8 mouse cellular contexts compared by ENCODE assay signal in the genomic region with DNA sequence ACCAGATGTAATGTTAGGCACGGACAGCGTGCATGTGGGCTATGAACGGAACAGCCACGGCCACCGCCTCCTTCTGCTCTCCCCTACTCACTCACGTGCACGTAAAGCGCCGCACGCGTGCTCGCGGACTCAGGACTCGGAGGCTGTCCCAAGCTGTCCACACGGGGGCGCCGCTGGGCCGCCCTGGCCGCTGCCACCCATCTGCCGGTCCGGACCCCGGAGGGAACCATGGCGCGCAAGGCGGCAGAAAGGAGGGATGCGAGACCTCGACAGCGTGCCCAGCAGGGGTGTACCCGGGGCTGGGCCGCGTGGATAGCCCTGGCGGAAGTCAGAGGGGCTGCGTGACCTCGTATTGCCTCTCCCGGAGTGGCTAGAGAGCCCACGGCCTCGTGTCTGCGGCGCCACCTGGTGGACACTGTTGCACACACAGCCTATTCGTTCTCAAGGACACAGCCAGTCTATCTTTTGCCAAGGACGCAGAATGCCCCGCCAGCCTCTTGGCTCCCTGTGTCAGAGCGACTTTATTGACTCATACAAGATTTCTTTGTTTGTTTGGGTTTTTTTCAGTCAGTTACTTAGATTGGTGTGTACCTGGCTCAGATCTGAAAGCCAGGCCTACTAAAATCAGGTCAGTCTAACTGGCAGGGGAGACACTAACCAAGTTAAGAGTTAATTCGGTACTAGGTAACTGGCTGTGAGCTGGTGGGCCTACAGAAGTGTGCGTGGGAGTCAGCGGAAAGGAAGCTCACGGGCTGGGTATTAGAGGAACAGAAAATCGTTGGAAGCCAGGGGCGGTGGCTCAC. TPM values are rescaled to one million over a fixed set of nuclear protein-coding genes. Genes with fewer than 3 reads are reported as not detected.
DNase-seq lines count a peak whose midpoint lies in the region; ATAC-seq and TF ChIP-seq lines count a peak whose summit lies in the region.

A gene (minus strand): TSS at position 368 of the 803 bp plus-strand sequence.

- H3K4me1 ChIP-seq in brown adipose tissue, adult 24 weeks (ENCODE audit: control insufficient read depth, insufficient read depth, insufficient read length, low read length), result no peaks in the 10 kb centered on the region; the same call in 1 of the 2 replicates
- peaks cover 16% of the 10 kb centered on the region for H3K4me1 ChIP-seq in heart, embryonic 15.5 days (replicated peaks)
- H3K4me1 ChIP-seq in liver, embryonic 14.5 days (replicated peaks; ENCODE audit: control insufficient read depth in 2 of 2, insufficient read depth in 2 of 2, low read length in 1 of 2), result peaks cover 0 to 4% of the 10 kb centered on the region in 2 experiments; a peak in 2 of 4 replicates
- peaks cover 6% of the 10 kb centered on the region for H3K4me1 ChIP-seq in neural tube, embryonic 11.5 days (ENCODE audit: control insufficient read depth, insufficient read depth, low read length)
- peaks cover 5% of the 10 kb centered on the region for H3K4me1 ChIP-seq in stomach, postnatal 0 days (replicated peaks; ENCODE audit: control insufficient read depth, insufficient read depth)

- peak within 1 kb of the TSS; percentile 89 for H3K27ac ChIP-seq in brown adipose tissue, adult 24 weeks (replicated peaks; ENCODE audit: low read depth, low read length)
- H3K27ac ChIP-seq in heart, embryonic 15.5 days, result peak within 1 kb of the TSS; percentile 88
- no peak within 1 kb of the TSS for H3K27ac ChIP-seq in liver, embryonic 14.5 days
- H3K27ac ChIP-seq in neural tube, embryonic 11.5 days (ENCODE audit: low read depth, low read length), result peak within 1 kb of the TSS; percentile 73
- peak within 1 kb of the TSS; percentile 90 for H3K27ac ChIP-seq in stomach, postnatal 0 days (replicated peaks)

- no peaks in the 10 kb centered on the region for H3K9me3 ChIP-seq in heart, embryonic 15.5 days (replicated peaks)
- no peaks in the 10 kb centered on the region for H3K9me3 ChIP-seq in liver, embryonic 14.5 days (ENCODE audit: control insufficient read depth, low read length)
- no peaks in the 10 kb centered on the region for H3K9me3 ChIP-seq in neural tube, embryonic 11.5 days (ENCODE audit: control insufficient read depth, low read length)
- H3K9me3 ChIP-seq in stomach, postnatal 0 days (ENCODE audit: control insufficient read depth, low read length), result no peaks in the 10 kb centered on the region

- peak; percentile 96 for DNase-seq in CD4-positive, CD25-positive, alpha-beta regulatory T cell, adult 2 months (ENCODE audit: low read depth, low spot score)
- peak; percentile 95 for DNase-seq in fibroblast of lung, adult 2 months (ENCODE audit: low read depth)
- DNase-seq in kidney, postnatal 25 days, result peak; percentile 95 to 97
- peak; percentile 62 to 75 (median 68) for DNase-seq in liver, embryonic 14.5 days (ENCODE audit: low read depth in 3 of 3, low spot score in 3 of 3)
- DNase-seq in neural tube, embryonic 11.5 days (ENCODE audit: low spot score), result peak; percentile 95
- peak; percentile 95 for DNase-seq in stomach, postnatal 0 days (ENCODE audit: low spot score)

- peak within 1 kb of the TSS; percentile 66 for H3K9ac ChIP-seq in heart, embryonic 15.5 days
- H3K9ac ChIP-seq in liver, embryonic 14.5 days (replicated peaks), result peak within 1 kb of the TSS; percentile 36
- peak within 1 kb of the TSS; percentile 70 for H3K9ac ChIP-seq in neural tube, embryonic 11.5 days (ENCODE audit: low read length)
- peak within 1 kb of the TSS; percentile 70 for H3K9ac ChIP-seq in stomach, postnatal 0 days (ENCODE audit: low read length)

- ATAC-seq in heart, embryonic 15.5 days (replicated peaks; ENCODE audit: insufficient number of reproducible peaks, insufficient read depth, low FRiP score, low read depth), result peak; percentile 88
- ATAC-seq in liver, embryonic 14.5 days (ENCODE audit: insufficient read depth), result peak; percentile 86
- ATAC-seq in neural tube, embryonic 11.5 days (ENCODE audit: insufficient read depth, low FRiP score, low TSS enrichment), result peak; percentile 89
- ATAC-seq in stomach, postnatal 0 days (ENCODE audit: low FRiP score, low TSS enrichment), result peak; percentile 89

- no peaks in the 10 kb centered on the region for H3K27me3 ChIP-seq in heart, embryonic 15.5 days
- H3K27me3 ChIP-seq in liver, embryonic 14.5 days (ENCODE audit: control insufficient read depth, insufficient read depth, low read length), result no peaks in the 10 kb centered on the region
- H3K27me3 ChIP-seq in neural tube, embryonic 11.5 days (ENCODE audit: control insufficient read depth, insufficient read depth, low read length), result no peaks in the 10 kb centered on the region
- no peaks in the 10 kb centered on the region for H3K27me3 ChIP-seq in stomach, postnatal 0 days (ENCODE audit: control insufficient read depth, insufficient read depth, low read length)

- WGBS in heart, embryonic 15.5 days, result 4% methylated on average over 49 of the region's 49 CpGs
- WGBS in liver, embryonic 14.5 days (ENCODE audit: insufficient replicate concordance), result 3% methylated on average over 49 of the region's 49 CpGs
- WGBS in neural tube, embryonic 11.5 days, result 5% methylated on average over 49 of the region's 49 CpGs
- 3% methylated on average over 49 of the region's 49 CpGs for WGBS in stomach, postnatal 0 days

- no peak for TF ChIP-seq EP300 in liver, embryonic 14.5 days (IDR thresholded peaks at IDR 0.05; ENCODE audit: low read depth)
- peak; percentile 33 for TF ChIP-seq EP300 in stomach, postnatal 0 days (optimal IDR thresholded peaks at IDR 0.05)

- no peaks in the 10 kb centered on the region for H3K36me3 ChIP-seq in heart, embryonic 15.5 days
- H3K36me3 ChIP-seq in liver, embryonic 14.5 days (replicated peaks; ENCODE audit: control insufficient read depth, insufficient read depth, low read depth), result no peaks in the 10 kb centered on the region
- no peaks in the 10 kb centered on the region for H3K36me3 ChIP-seq in neural tube, embryonic 11.5 days (ENCODE audit: control insufficient read depth, insufficient read depth, low read length)
- H3K36me3 ChIP-seq in stomach, postnatal 0 days (ENCODE audit: control insufficient read depth, insufficient read depth, low read length), result no peaks in the 10 kb centered on the region

- peak within 1 kb of the TSS; percentile 87 for H3K4me3 ChIP-seq in brown adipose tissue, adult 24 weeks (ENCODE audit: insufficient read depth, low read depth, low read length)
- H3K4me3 ChIP-seq in heart, embryonic 15.5 days, result peak within 1 kb of the TSS; percentile 57
- H3K4me3 ChIP-seq in liver, embryonic 14.5 days (ENCODE audit: insufficient read depth in 1 of 2, low read depth in 2 of 2, low read length in 2 of 2), result peak within 1 kb of the TSS; percentile 61 to 68
- peak within 1 kb of the TSS; percentile 48 for H3K4me3 ChIP-seq in neural tube, embryonic 11.5 days (ENCODE audit: low read depth, low read length)
- peak within 1 kb of the TSS; percentile 55 for H3K4me3 ChIP-seq in stomach, postnatal 0 days (ENCODE audit: low read depth, low read length)

- peak; percentile 97 for TF ChIP-seq CTCF in liver, embryonic 14.5 days (IDR thresholded peaks at IDR 0.05; ENCODE audit: low read depth)
- peak; percentile 92 for TF ChIP-seq CTCF in stomach, postnatal 0 days (IDR thresholded peaks at IDR 0.05; ENCODE audit: low read depth)

- peak within 1 kb of the TSS; percentile 83 for H3K4me2 ChIP-seq in heart, embryonic 15.5 days
- peak within 1 kb of the TSS; percentile 79 for H3K4me2 ChIP-seq in liver, embryonic 14.5 days (ENCODE audit: low read depth)
- peak within 1 kb of the TSS; percentile 73 for H3K4me2 ChIP-seq in neural tube, embryonic 11.5 days (ENCODE audit: low read depth)
- H3K4me2 ChIP-seq in stomach, postnatal 0 days (replicated peaks; ENCODE audit: low read depth), result peak within 1 kb of the TSS; percentile 87

RNA-seq across cellular contexts. Expression of the gene that starts here (rescaled TPM):
- polyA plus RNA-seq in brown adipose tissue, adult 24 weeks (2012; ENCODE audit: insufficient read depth, insufficient read length, missing spikeins), result 4.2 and 5.3 TPM in 2 replicates
- polyA plus RNA-seq in heart, embryonic 15.5 days (2015; fragmentation: Nextera tagmentation; extraction: Ambion mirVana), result 5.7 and 6.2 TPM in 2 replicates
- 1.2 and 1.4 TPM in 2 replicates for polyA plus RNA-seq in liver, embryonic 14.5 days (2012; rRNA removed)
- 0.51 and 0.72 TPM in 2 replicates for polyA plus RNA-seq in liver, embryonic 14.5 days (2014; fragmentation: Nextera tagmentation; extraction: Ambion mirVana)
- 2.8 and 3.4 TPM in 2 replicates for polyA plus RNA-seq in neural tube, embryonic 11.5 days (2014; fragmentation: Nextera tagmentation; extraction: Ambion mirVana)
- 3.4 and 3.8 TPM in 2 replicates for polyA plus RNA-seq in stomach, postnatal 0 days (2015; fragmentation: Nextera tagmentation; extraction: Ambion mirVana)
